Mouse (Mus musculus): ENCODE results near the gene Pole3.
"Not testable (repeated sequence)": the region's sequence is repeated elsewhere in the genome, so short reads cannot be mapped to it uniquely, and the experiment has no call there.

The Pole3 gene

DNA sequence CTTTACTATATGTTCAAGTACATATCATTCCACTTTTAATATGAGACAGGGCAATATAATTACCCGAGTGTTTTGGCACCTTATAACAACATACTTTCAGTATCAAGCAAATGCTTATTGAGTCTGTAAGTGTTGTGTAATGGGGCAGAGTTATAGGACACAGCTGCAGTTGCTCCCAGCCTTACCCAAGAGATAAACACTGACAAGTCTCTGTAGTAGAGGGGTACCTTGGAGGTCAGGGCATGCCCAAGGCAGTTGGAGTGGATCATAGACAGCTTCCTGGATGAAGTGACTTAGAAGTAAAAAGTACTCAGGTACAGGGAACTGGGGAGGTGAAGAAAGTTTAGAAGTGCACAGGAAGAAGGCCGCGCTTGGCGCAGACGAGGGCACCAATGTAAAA, 37.7 kb downstream of the Pole3 start:
- DNase-seq (ENCODE audit: low read depth, low spot score), result no peak

DNA sequence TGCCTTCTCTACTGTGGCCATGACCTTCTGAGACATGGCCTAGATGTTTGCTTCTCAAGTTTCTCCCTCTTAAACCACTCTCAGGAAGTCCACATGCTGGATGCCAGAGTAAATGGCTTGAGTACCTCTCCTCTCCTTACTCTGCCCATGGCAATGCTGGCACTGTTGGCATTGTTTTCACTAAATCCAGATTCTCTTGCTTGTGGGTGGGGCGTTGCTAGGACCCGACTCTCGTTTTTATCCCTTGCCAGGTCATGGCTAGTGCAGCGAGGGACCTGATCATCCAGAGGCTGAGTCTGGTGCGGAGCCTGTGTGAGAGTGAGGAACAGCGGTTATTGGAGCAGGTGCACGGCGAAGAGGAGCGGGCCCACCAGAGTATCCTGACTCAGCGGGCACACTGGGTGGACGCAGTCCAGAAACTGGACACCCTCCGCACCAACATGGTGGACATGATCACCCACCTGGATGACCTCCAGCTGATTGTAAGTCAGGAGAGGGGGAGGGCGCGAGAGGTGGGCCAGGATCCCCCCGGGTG, 38.6 kb downstream of the Pole3 start:
- no peak for DNase-seq (ENCODE audit: low read depth, low spot score)

- DNase-seq (ENCODE audit: low read depth, low spot score), result no peak
Observed at GRCm38 (mm10) chr4:62485450-62486161, 39.3 kb downstream of the Pole3 start.

- no peak for DNase-seq (ENCODE audit: low read depth, low spot score)
Observed at GRCm38 (mm10) chr4:62484928-62485327, 39.9 kb downstream of the Pole3 start.

DNA sequence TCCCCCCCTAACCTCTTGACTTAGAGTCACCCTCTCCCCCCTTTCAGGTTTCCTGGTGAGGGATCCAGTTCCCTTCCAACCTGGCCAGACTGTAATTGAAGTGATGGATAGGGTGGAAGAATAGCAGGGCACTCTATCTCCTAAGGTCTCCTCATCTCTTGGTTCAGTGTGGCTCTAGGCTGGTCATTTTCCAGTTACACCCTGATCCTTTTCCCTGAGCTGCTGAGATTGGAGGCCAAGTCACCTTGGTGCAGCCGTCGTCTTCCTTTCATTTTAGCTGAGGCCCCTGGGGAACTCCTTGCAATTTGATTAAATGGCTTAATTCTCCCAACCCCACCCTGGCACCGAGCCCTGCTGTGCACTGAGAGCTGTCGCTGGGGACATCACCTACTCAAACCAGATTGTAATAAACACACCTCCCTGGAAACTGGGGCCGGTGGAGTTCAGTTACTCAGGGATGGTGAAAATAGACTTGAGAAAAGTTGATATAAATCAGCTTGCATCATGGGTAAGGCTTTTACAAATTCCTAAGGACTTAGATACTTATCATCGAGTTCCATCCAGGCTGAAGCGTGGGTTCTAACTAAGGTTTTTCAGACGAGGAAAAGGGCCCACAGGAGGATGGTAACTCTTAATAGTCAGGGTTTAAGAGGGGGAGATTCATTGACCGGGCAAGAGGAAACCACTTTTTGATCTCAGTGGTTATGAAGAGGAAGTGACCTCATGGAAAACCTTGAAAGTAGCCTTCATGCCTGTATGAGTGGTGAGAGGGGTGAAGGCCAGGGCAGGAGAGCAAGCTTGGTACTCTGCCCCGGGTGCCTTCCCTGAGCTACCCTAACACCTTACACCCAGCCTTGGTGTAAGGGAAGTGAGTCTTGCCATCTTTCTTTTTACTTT, 43.9 kb downstream of the Pole3 start:
- DNase-seq (ENCODE audit: low read depth, low spot score), result peak; percentile 61

GRCm38 (mm10) chr4:62479937-62480708, 44.7 kb downstream of the Pole3 start, which contains the start of gene Bspry:
TSS of gene Bspry (plus strand) at chr4:62480053.
- peak; percentile 74 for DNase-seq (ENCODE audit: low read depth, low spot score)

GRCm38 (mm10) chr4:62479593-62479936, 45.3 kb downstream of the Pole3 start:
- not testable (repeated sequence) for DNase-seq (ENCODE audit: low read depth, low spot score)

- DNase-seq (ENCODE audit: low read depth, low spot score), result no peak
Observed at GRCm38 (mm10) chr4:62477542-62478244, 47.2 kb downstream of the Pole3 start.

GRCm38 (mm10) chr4:62475793-62476192, 49.1 kb downstream of the Pole3 start:
- peak; percentile 65 for DNase-seq (ENCODE audit: low read depth, low spot score)

- DNase-seq (ENCODE audit: low read depth, low spot score), result no peak
Observed at GRCm38 (mm10) chr4:62475131-62475530, 49.7 kb downstream of the Pole3 start.
